Mouse (Mus musculus): ENCODE data around the gene Ralgps1.

DNA sequence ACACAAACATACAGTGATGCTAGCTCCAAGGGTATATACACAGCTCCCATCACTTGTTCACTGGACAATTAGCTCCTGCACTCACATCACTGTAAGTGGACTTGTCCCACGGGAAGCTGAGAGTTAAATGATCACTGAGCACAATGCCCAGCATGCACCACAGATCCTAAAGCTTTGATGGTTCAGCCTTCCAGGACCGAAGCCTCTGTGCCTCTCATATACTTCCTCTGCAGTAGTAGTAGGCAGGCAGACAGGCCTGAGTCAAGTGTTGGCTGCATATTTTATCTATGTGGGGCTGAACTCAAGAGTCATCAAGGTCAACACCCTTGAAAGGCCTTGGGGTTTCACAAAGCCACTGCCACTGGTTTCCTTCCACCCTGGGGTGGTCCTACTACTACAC, 49.6 kb downstream of the Ralgps1 start:
- TF ChIP-seq CTCF (conservative IDR thresholded peaks at IDR 0.05 in 1 of 2, IDR thresholded peaks at IDR 0.05 in 1 of 2; ENCODE audit: low read depth in 2 of 2, low read length in 2 of 2): no peak
- no peak for TF ChIP-seq POLR2AphosphoS2 (IDR thresholded peaks at IDR 0.05; ENCODE audit: low read depth, low read length)

Data from CH12.LX (cell line).